Mouse (Mus musculus) kidney, adult 2 months (tissue): ENCODE results near the gene Mfap3.

Experiments
- CTCF ChIP-seq: fragments of 200-500 bp; conservative IDR thresholded peaks from 2 replicates; pipeline ENCODE4 v1.5.1; 2011; ENCODE audit warnings: low read depth, mild to moderate bottlenecking, control low read depth, low read length, moderate library complexity, mixed read lengths; ENCODE audit not compliant: insufficient read depth, insufficient read length
- POLR2A ChIP-seq: fragments of 200-500 bp; IDR thresholded peaks from one replicate; pipeline ENCODE4 v1.6.1; 2011; ENCODE audit warnings: low read depth, low read length, control low read depth

DNA sequence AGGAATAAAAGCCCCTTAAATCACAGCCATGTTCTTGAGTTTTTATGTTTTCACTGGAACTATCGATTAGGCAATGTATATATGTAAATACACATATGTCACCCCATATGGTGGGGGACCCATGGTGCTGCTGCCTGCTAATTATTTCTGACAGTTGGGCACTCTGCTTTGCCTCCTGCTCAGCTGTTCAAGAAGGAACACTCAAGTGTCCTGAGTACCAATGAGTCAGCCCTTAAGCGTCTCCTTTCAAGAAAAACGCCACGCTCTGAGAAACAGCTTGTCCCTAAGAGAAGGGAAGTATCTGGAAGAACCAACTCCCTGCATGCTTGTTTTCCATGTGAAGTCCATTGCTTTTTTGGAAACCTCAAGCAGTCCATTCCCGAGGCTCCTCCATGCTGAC lies 17.4 kb downstream of the Mfap3 start:
- TF ChIP-seq POLR2A (no peak), CTCF (no peak)
